Mouse (Mus musculus) intestine, embryonic 15.5 days (tissue): ENCODE measurements at regions not wholly inside any gene's neighbourhood (a gene's known extent, or its start where the extent isn't known, plus 50 kb on each side); places are given as distances from the start of the nearest gene placed in this dataset.

Experiments
- ATAC-seq: fragments of 200-750 bp; cut with Nextera tagmentation; 2 replicates; pipeline ENCODE4 v1.8.0; 2017; ENCODE audit warnings: moderate TSS enrichment, moderate library complexity
- H3K27ac ChIP-seq: fragments of 300-500 bp; sonication (generic); 2 replicates; pipeline ENCODE4 v1.5.1; 2015; ENCODE audit warnings: mild to moderate bottlenecking, inconsistent platforms
- H3K27me3 ChIP-seq: fragments of 300-500 bp; sonication (generic); replicated peaks from 2 replicates; pipeline ENCODE4 v1.6.1; 2015; ENCODE audit warnings: inconsistent platforms
- H3K36me3 ChIP-seq: fragments of 300-500 bp; sonication (generic); 2 replicates; pipeline ENCODE4 v1.6.1; 2015; ENCODE audit warnings: inconsistent platforms
- H3K4me1 ChIP-seq: fragments of 300-500 bp; sonication (generic); replicated peaks from 2 replicates; pipeline ENCODE4 v1.6.1; 2015; ENCODE audit warnings: inconsistent platforms
- H3K4me2 ChIP-seq: fragments of 300-500 bp; sonication (generic); replicated peaks from 2 replicates; pipeline ENCODE4 v1.6.1; 2015; ENCODE audit warnings: mild to moderate bottlenecking, inconsistent platforms
- H3K4me3 ChIP-seq: fragments of 300-500 bp; sonication (generic); replicated peaks from 2 replicates; pipeline ENCODE4 v1.5.1; 2015; ENCODE audit warnings: inconsistent platforms
- H3K9ac ChIP-seq: fragments of 300-500 bp; sonication (generic); 2 replicates; pipeline ENCODE4 v1.6.1; 2015; ENCODE audit warnings: inconsistent platforms
- H3K9me3 ChIP-seq: fragments of 300-500 bp; sonication (generic); 2 replicates; pipeline ENCODE4 v1.6.1; 2016; ENCODE audit warnings: inconsistent platforms
- WGBS: fragments of 180-500 bp; shearing (Covaris S2); methylation state at CpG from one replicate; pipeline ENCODE4 v1.1.7; 2015; 5-methylcytosine and 5-hydroxymethylcytosine counted together

DNA sequence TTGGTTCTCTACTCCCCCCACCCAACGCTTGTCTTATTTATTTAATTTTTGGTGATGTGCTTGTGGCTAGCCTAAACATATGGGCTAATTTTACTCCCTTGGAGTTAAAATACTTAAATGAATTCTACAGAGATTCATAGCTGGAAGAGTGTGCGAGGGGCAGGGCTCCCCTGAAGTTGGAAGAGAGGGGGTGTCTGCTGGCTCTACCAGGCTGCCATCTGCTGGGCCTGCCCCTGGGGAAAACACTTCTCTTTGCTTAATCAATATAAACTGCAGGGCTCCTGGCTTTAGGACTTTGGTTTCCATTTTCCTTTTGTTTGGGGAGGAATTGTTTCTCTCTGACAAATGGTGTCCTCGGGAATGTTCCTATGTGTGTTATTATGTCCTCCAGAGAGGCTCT, 92.5 kb upstream of the Kcnd3 start:
- no peak for ATAC-seq
- H3K4me3 ChIP-seq: no peak overlapping the region
- WGBS: 56% methylated on average over 3 of the region's 3 CpGs
- H3K4me1 ChIP-seq: no peaks in the 10 kb centered on the region
- no peak overlapping the region for H3K9ac ChIP-seq
- no peaks in the 10 kb centered on the region for H3K27me3 ChIP-seq
- no peak overlapping the region for H3K27ac ChIP-seq
- no peak overlapping the region for H3K4me2 ChIP-seq
- no peaks in the 10 kb centered on the region for H3K36me3 ChIP-seq
- H3K9me3 ChIP-seq: no peaks in the 10 kb centered on the region

DNA sequence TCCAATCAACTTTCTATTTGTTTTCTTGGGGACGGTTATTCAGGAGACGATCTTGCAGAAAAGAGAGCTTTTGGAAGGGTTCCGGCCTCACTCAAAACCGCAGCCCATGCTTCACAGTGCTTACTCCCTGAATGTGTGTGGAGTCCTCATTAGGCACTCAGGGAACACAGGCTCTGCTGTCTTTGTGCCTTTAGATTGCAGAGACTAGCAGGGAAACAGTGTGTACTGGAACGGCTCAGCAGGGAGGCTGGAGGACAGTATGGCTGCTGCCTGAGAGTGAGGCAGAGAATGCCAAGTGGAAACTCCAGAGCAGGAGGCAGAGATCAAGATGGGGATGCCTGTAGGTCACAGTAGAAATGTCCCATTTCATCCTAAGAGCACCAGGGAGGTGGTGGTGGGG, 87.4 kb upstream of the Kcnd3 start:
- H3K4me2 ChIP-seq: no peak overlapping the region
- WGBS: 85% methylated on average over 5 of the region's 5 CpGs
- no peak overlapping the region for H3K4me3 ChIP-seq
- no peaks in the 10 kb centered on the region for H3K36me3 ChIP-seq
- no peak overlapping the region for H3K9ac ChIP-seq
- H3K4me1 ChIP-seq: no peaks in the 10 kb centered on the region
- no peaks in the 10 kb centered on the region for H3K9me3 ChIP-seq
- no peak for ATAC-seq
- no peaks in the 10 kb centered on the region for H3K27me3 ChIP-seq
- no peak overlapping the region for H3K27ac ChIP-seq

DNA sequence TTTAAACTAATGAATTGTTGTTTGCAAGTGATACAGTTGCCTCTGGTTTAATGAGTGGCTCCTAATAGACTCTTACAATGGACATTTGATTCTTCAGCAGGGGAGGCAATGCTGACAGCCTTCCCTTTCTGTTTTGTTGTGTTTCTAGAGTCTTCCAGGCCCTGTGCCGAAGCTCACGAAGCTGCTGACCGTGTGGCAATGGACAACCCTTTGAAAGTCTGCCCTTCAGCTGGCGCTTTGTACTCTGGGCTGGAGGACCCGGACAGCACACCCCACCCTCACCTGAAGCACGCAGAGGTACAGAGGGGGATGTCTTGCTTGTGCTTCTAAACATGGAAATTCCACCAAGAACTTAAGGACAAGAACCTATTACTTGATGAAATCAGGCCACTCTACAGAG, 85.3 kb upstream of the Kcnd3 start:
- H3K9me3 ChIP-seq: no peaks in the 10 kb centered on the region
- no peak overlapping the region for H3K4me3 ChIP-seq
- H3K4me2 ChIP-seq: no peak overlapping the region
- no peaks in the 10 kb centered on the region for H3K27me3 ChIP-seq
- no peaks in the 10 kb centered on the region for H3K4me1 ChIP-seq
- 86% methylated on average over 6 of the region's 6 CpGs for WGBS
- no peaks in the 10 kb centered on the region for H3K36me3 ChIP-seq
- ATAC-seq: no peak
- H3K27ac ChIP-seq: no peak overlapping the region
- H3K9ac ChIP-seq: no peak overlapping the region

DNA sequence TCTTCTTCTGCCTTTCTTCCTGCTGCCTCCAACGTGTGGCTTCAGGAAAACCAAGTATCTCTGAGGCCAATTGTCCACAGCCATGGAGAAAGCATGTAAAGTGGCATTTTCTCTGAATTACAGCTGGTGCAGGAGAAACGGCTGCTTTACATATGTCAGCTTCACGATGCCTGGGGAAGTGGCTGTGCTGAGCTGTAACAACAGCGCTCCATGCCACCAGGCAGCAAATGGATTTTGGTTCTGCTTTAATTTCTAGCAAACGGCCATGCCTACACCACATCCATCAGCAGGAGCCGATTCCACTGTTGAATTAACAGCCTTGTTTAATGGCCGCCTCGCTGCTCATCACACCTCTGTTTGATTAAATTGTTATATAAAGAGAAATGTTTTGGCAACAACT, 84.2 kb upstream of the Kcnd3 start:
- no peaks in the 10 kb centered on the region for H3K9me3 ChIP-seq

GRCm38 (mm10) chr3:105372371-105372828, 79.7 kb upstream of the Kcnd3 start:
- H3K27ac ChIP-seq: no peak overlapping the region

More for the DNA sequence above, 84.2 kb upstream of the Kcnd3 start:
- H3K27me3 ChIP-seq: no peaks in the 10 kb centered on the region
- H3K27ac ChIP-seq: no peak overlapping the region
- WGBS: 76% methylated on average over 8 of the region's 8 CpGs
- H3K4me3 ChIP-seq: no peak overlapping the region
- no peak for ATAC-seq
- H3K9ac ChIP-seq: no peak overlapping the region
- H3K4me1 ChIP-seq: no peaks in the 10 kb centered on the region
- no peak overlapping the region for H3K4me2 ChIP-seq
- no peaks in the 10 kb centered on the region for H3K36me3 ChIP-seq

DNA sequence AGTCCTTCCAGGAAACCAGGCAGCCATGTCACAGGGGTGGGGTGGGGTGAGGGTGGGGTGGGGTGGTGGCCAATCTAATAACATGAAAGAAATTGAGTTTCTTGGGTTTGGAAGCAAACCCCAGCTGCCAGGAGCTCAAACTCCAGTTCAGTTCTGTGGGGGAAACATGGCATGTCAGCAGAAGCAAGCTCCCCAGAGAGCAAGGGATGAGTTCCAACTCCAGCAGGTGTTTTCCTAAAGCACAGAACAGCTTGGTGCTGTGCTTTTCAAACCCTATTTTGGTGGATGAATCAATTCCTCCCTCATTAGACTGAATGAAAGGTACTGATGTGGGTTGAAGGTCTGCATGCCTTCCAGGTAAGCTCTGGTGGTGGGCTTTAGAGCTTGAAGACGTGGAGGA, 77.8 kb upstream of the Kcnd3 start:
- WGBS: 81% methylated on average over 1 of the region's 1 CpGs

More at GRCm38 (mm10) chr3:105372371-105372828, 79.7 kb upstream of the Kcnd3 start:
- Histone ChIP-seq H3K36me3 (no peaks in the 10 kb centered on the region), H3K9ac (no peak overlapping the region), H3K4me2 (no peak overlapping the region), H3K9me3 (no peaks in the 10 kb centered on the region), H3K4me1 (no peaks in the 10 kb centered on the region), H3K27me3 (no peaks in the 10 kb centered on the region), H3K4me3 (no peak overlapping the region)
- WGBS: 78% methylated on average over 6 of the region's 6 CpGs
- no peak for ATAC-seq

GRCm38 (mm10) chr3:105374836-105375235, 77.3 kb upstream of the Kcnd3 start:
- no peaks in the 10 kb centered on the region for H3K27me3 ChIP-seq
- no peaks in the 10 kb centered on the region for H3K9me3 ChIP-seq
- no peak overlapping the region for H3K9ac ChIP-seq
- H3K4me1 ChIP-seq: no peaks in the 10 kb centered on the region
- no peak overlapping the region for H3K4me2 ChIP-seq
- no peaks in the 10 kb centered on the region for H3K36me3 ChIP-seq
- H3K4me3 ChIP-seq: no peak overlapping the region
- no peak for ATAC-seq
- H3K27ac ChIP-seq: no peak overlapping the region

More for the DNA sequence above, 77.8 kb upstream of the Kcnd3 start:
- Histone ChIP-seq H3K4me2 (no peak overlapping the region), H3K9ac (no peak overlapping the region), H3K27me3 (no peaks in the 10 kb centered on the region), H3K36me3 (no peaks in the 10 kb centered on the region), H3K27ac (no peak overlapping the region), H3K4me3 (no peak overlapping the region), H3K9me3 (no peaks in the 10 kb centered on the region), H3K4me1 (no peaks in the 10 kb centered on the region)
- ATAC-seq: no peak

DNA sequence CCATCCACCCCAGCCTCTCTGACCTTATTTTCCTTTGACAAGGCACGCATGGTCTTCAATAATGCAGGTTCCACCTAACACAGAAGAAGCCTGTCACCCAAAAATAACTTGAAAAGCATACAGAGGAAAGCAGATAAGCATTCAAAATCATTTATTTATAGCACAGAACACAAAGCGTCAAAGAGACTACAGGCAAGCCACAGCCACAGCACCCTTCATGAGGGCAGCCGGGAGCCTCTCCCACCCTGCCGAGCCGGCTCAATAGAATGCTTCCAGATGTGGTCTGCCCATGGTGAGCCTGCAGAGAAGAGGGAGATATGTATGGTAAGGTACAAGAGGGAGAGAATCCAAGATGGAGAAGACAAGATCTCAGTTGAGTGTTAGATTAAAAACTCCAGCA, 76.7 kb upstream of the Kcnd3 start:
- H3K36me3 ChIP-seq: no peaks in the 10 kb centered on the region
- H3K27ac ChIP-seq: no peak overlapping the region
- WGBS: 81% methylated on average over 5 of the region's 5 CpGs
- ATAC-seq: no peak
- H3K9me3 ChIP-seq: no peaks in the 10 kb centered on the region
- no peak overlapping the region for H3K4me3 ChIP-seq
- no peak overlapping the region for H3K4me2 ChIP-seq
- H3K4me1 ChIP-seq: no peaks in the 10 kb centered on the region
- H3K9ac ChIP-seq: no peak overlapping the region
- H3K27me3 ChIP-seq: no peaks in the 10 kb centered on the region

DNA sequence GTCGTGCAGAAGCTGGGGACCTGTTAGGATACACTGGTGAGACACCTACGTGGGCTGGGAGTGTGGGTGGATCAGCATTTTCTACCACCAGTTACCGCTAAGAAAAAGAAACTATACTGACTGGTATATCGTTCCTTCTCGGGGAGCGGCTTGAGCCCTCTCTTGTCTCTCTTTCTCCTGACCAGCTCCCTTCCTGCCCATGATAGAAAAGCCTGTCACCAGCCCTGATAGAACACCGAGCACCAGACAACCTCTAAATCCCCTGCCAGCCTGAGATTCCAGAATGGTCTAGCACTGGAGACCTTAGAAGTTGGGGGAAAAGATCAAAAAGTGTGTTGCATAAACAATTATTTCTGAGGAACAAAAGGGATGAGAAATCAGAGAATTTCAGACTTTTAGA, 76.3 kb upstream of the Kcnd3 start:
- Histone ChIP-seq H3K27ac (no peak overlapping the region), H3K4me2 (no peak overlapping the region), H3K36me3 (no peaks in the 10 kb centered on the region), H3K4me1 (no peaks in the 10 kb centered on the region), H3K9ac (no peak overlapping the region), H3K9me3 (no peaks in the 10 kb centered on the region), H3K27me3 (no peaks in the 10 kb centered on the region), H3K4me3 (no peak overlapping the region)
- 81% methylated on average over 7 of the region's 7 CpGs for WGBS
- ATAC-seq: no peak

- H3K9me3 ChIP-seq: no peaks in the 10 kb centered on the region
- H3K4me3 ChIP-seq: no peak overlapping the region
- ATAC-seq: no peak
- no peaks in the 10 kb centered on the region for H3K27me3 ChIP-seq
- H3K4me2 ChIP-seq: no peak overlapping the region
- H3K27ac ChIP-seq: no peak overlapping the region
- H3K9ac ChIP-seq: no peak overlapping the region
- no peaks in the 10 kb centered on the region for H3K36me3 ChIP-seq
- H3K4me1 ChIP-seq: no peaks in the 10 kb centered on the region
- 70% methylated on average over 5 of the region's 5 CpGs for WGBS
These were observed 75.8 kb upstream of the Kcnd3 start for GRCm38 (mm10) chr3:105376346-105376745.

DNA sequence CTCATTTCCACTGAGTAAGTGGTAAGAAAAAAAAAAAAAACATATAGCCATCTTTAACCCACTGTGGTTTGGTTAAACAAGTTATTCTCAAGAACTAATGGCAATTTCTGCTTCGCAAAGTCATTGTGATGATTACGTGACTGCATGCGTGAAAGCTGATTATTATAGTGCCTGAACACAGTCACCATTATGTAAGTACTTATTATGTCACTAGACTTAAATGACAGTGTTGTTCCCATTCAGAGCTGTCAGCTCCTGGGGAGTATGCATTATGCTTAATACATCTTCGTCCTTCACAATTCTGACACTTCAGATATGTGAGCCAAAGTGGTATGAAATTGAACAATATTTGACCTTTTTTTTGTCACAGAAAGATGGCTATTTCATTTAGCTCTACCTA, 71.3 kb upstream of the Kcnd3 start:
- H3K27ac ChIP-seq: no peak overlapping the region
- no peaks in the 10 kb centered on the region for H3K4me1 ChIP-seq
- 88% methylated on average over 4 of the region's 4 CpGs for WGBS
- H3K4me2 ChIP-seq: no peak overlapping the region
- no peak for ATAC-seq
- H3K36me3 ChIP-seq: no peaks in the 10 kb centered on the region
- H3K4me3 ChIP-seq: no peak overlapping the region
- no peaks in the 10 kb centered on the region for H3K9me3 ChIP-seq
- H3K9ac ChIP-seq: no peak overlapping the region
- no peaks in the 10 kb centered on the region for H3K27me3 ChIP-seq

DNA sequence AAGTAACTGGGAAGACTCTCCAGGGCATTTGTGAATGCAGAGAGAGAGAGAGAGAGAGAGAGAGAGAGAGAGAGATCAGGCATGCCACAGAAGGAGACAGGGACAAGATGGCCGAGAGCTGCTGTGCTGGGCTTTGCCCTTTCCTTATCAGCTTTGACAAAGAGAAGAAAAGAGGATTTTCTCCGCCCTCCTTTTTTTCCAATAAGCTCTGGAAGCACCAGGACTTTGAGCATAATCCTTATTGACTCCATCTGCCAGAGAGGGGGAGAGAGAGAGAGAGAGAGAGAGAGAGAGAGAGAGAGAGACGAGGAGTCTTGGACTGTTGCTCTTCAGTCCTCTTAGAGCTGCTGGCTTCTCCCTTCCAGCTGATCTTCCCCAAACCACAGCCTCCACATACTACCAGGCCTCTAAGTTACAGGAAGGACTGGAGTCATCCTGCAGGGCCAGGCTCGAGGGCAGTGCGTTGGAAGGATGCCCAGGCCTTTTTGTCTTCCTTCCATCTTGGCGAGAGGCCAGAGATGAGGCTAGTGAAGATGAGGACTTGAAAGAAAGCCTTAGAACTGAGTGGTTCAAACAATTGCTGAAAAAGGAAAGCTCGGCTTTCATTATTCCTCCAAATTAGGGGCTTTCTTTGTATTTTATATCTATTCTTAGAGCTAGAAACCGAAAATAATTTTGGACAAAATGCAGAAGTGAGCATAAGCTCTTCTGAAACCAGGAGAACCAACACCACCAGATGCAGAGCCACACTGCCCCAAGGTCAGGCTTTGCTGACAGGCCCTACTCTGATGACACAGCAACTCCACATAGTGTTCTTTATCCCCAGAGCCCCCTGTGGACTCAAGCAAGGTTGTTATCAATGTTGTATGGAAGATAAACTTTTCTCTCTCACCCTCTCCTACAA, 59.3 kb upstream of the Kcnd3 start:
- Histone ChIP-seq H3K4me3 (no peak overlapping the region), H3K27ac (no peak overlapping the region), H3K9me3 (no peaks in the 10 kb centered on the region), H3K4me1 (no peaks in the 10 kb centered on the region; the same call in 1 of the 2 replicates), H3K27me3 (0 out of 2 replicates have a peak, but pooled peaks cover 4% of the 10 kb centered on the region), H3K36me3 (no peaks in the 10 kb centered on the region), H3K9ac (no peak overlapping the region), H3K4me2 (no peak overlapping the region)
- ATAC-seq: 0 out of 2 replicates have a peak, but pooled peaks have one; percentile 15
- WGBS: 43% methylated on average over 8 of the region's 8 CpGs
